Mouse (Mus musculus) ES-E14 (cell line): ENCODE results near the gene Piwil4. TPM values are rescaled to one million over a fixed set of nuclear protein-coding genes. Genes with fewer than 3 reads are reported as not detected.

Experiments used
- DNase-seq: peaks from one replicate; pipeline ENCODE4 v3.0.0-alpha.2; 2013; ENCODE audit warnings: low read depth, low spot score
- H3K27ac ChIP-seq: 2 replicates; pipeline ENCODE4 v1.5.1; 2012; ENCODE audit warnings: low read depth, mild to moderate bottlenecking, low read length, moderate library complexity, mixed read lengths; ENCODE audit not compliant: poor library complexity, insufficient read depth, severe bottlenecking
- H3K36me3 ChIP-seq: 2 replicates; pipeline ENCODE4 v1.6.1; 2012; ENCODE audit warnings: mild to moderate bottlenecking, low read length, moderate library complexity, mixed read lengths; ENCODE audit not compliant: control insufficient read depth, poor library complexity, insufficient read depth, severe bottlenecking
- H3K4me1 ChIP-seq, 2 experiments: fragments of 150-350 bp in 1 of 2; sonication (generic) in 1 of 2; 2 replicates each; pipeline ENCODE4 v1.6.1; 2012; ENCODE audit warnings: low read length in 2 of 2, mild to moderate bottlenecking in 1 of 2, mixed read lengths in 1 of 2; ENCODE audit not compliant: control insufficient read depth in 2 of 2, insufficient read depth in 2 of 2, poor library complexity in 1 of 2
- H3K4me3 ChIP-seq, 2 experiments: fragments of 150-350 bp in 1 of 2; sonication (generic) in 1 of 2; 2 replicates each; pipeline ENCODE4 v1.5.1; 2012; ENCODE audit warnings: low read length in 2 of 2, low read depth in 1 of 2, mild to moderate bottlenecking in 1 of 2, mixed read lengths in 1 of 2; ENCODE audit not compliant: insufficient read depth in 1 of 2, poor library complexity in 1 of 2, severe bottlenecking in 1 of 2
- H3K9ac ChIP-seq: 2 replicates; pipeline ENCODE4 v1.6.1; 2012; ENCODE audit warnings: low read depth, mild to moderate bottlenecking, low read length, mixed read lengths; ENCODE audit not compliant: poor library complexity, insufficient read depth, severe bottlenecking
- H3K9me3 ChIP-seq: fragments of 150-350 bp; sonication (generic); 2 replicates; pipeline ENCODE4 v1.6.1; 2012; ENCODE audit warnings: low read depth, mild to moderate bottlenecking, low read length; ENCODE audit not compliant: control insufficient read depth, insufficient read depth
- CHD2 ChIP-seq: IDR thresholded peaks from 2 replicates; pipeline ENCODE4 v1.6.1; 2014; ENCODE audit warnings: mild to moderate bottlenecking, low read depth, low read length, inconsistent platforms
- HCFC1 ChIP-seq: IDR thresholded peaks from 2 replicates; pipeline ENCODE4 v1.6.1; 2012; ENCODE audit warnings: low read length, inconsistent platforms, borderline replicate concordance; ENCODE audit not compliant: insufficient read depth
- MAFK ChIP-seq: IDR thresholded peaks from 2 replicates; pipeline ENCODE4 v1.6.1; 2014; ENCODE audit warnings: mild to moderate bottlenecking, low read depth, low read length, inconsistent platforms; ENCODE audit not compliant: insufficient read depth
- ZC3H11A ChIP-seq: IDR thresholded peaks from 2 replicates; pipeline ENCODE4 v1.6.1; 2012; ENCODE audit warnings: low read depth, mild to moderate bottlenecking, inconsistent platforms, low read length, borderline replicate concordance
- ZNF384 ChIP-seq: IDR thresholded peaks from 2 replicates; pipeline ENCODE4 v1.6.1; 2012; ENCODE audit warnings: low read depth, low read length, inconsistent platforms
- in situ Hi-C, 2 experiments: fragments of 600-800 bp; cut with MboI; formaldehyde crosslinking; loops; one replicate each; pipeline ENCODE4 v1.15.1; 2025; ENCODE audit warnings: low sequenced_read_pairs in 2 of 2, inconsistent platforms in 1 of 2; ENCODE audit not compliant: unreplicated experiment in 2 of 2
- total RNA-seq: library from RNA; depleted of rRNA; stranded (reverse); fragments of 300-350 nt; gene quantifications from 2 replicates; pipeline ENCODE4 v1.2.3, GENCODE M21; 2012

Gene Piwil4
- total RNA-seq, 1 experiment = 2.7 TPM

DNA sequence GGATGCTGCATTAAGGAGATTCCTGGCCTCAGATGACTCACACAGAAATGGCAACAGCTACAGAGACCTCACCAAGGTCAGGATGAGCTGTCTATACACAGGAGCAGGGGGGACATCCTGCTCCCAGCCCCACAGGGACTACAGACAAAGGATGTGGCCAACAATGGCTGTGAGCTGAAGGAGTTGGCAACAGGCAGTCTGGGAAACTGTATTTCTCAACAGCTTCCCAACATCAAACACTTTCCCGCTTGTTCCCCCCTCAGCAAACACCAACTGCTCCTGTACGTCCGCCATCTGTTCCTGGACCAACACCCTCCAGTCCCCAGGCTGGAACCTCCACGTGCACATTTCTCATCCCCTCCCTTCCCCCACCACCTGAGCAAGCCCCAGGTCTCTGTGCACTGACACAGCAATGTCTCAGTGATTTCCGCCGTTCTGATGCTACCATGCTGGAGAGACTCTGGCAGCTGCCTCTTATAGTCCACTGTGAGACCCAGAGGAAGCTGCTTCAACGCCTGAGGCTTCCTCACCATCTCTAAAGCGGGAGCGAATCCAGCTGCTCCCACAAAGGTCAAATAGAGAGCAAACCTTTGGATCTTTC, 9.5 kb downstream of the Piwil4 start:
- H3K36me3 ChIP-seq = no peaks in the 10 kb centered on the region
- H3K9ac ChIP-seq = no peak overlapping the region
- peaks cover 3 to 6% of the 10 kb centered on the region in 2 experiments; a peak in 2 of 4 replicates for H3K4me1 ChIP-seq
- H3K27ac ChIP-seq = no peak overlapping the region
- 0 out of 4 replicates have a peak overlapping the region, but pooled peaks of 1 of the 2 experiments have one; percentile 9 for H3K4me3 ChIP-seq
- DNase-seq = no peak
- in situ Hi-C loops = no loop called here
- H3K9me3 ChIP-seq = no peaks in the 10 kb centered on the region
- TF ChIP-seq ZNF384 (no peak), CHD2 (no peak; the same call in 1 of the 2 replicates), ZC3H11A (no peak), HCFC1 (no peak), MAFK (no peak)

DNA sequence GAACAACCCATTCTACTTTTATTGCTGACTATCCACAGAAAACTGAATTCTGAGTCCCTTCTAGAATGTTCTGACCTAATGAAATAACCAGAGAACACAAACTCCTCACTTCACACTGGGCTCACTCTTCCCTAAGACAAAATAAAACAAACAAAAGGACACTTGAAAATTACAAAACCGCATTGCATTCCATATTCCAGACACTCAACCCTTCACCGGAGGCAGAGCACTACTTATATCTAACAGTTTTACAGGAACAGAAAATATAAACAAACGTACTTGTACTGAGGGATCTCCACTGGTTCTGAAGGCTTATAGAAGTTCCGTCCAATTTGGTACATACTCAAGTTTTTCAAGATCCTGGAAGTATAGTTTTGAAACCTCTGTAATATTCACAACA, 12.2 kb downstream of the Piwil4 start:
- peaks cover 3 to 6% of the 10 kb centered on the region in 2 experiments; a peak in 2 of 4 replicates for H3K4me1 ChIP-seq
- H3K27ac ChIP-seq = no peak overlapping the region
- H3K9ac ChIP-seq = no peak overlapping the region
- in situ Hi-C loops = no loop called here
- DNase-seq = no peak
- no peak overlapping the region for H3K4me3 ChIP-seq
- H3K9me3 ChIP-seq = no peaks in the 10 kb centered on the region
- no peaks in the 10 kb centered on the region for H3K36me3 ChIP-seq
- TF ChIP-seq CHD2 = no peak
- TF ChIP-seq ZC3H11A = no peak
- TF ChIP-seq ZNF384 = no peak
- TF ChIP-seq HCFC1 = no peak
- no peak for TF ChIP-seq MAFK

DNA sequence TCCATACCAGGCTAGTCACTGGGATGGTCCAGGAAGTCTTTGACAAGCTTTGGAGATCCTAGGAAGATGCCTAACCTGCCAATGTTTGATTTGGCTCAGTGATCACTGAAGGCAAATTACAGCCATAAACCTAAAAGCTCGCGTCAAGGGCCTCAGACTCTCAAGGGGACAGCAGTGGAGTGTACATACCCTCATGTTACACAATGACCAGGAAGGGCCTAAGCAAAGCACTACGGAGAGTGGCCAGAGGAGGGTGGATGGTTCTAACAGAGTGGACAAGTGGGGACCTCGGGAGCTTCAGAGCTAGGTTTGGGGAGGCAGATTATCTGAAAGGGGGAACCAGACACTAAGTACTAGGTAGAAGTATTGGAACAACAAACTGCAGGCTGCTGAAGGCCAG, 13.9 kb downstream of the Piwil4 start:
- Histone ChIP-seq H3K9me3 (no peaks in the 10 kb centered on the region), H3K36me3 (no peaks in the 10 kb centered on the region), H3K27ac (no peak overlapping the region), H3K9ac (no peak overlapping the region), H3K4me1 (peaks cover 3 to 6% of the 10 kb centered on the region in 2 experiments; a peak in 2 of 4 replicates), H3K4me3 (no peak overlapping the region)
- no peak for DNase-seq
- in situ Hi-C loops = no loop called here
- TF ChIP-seq CHD2 = no peak
- no peak for TF ChIP-seq ZNF384
- no peak for TF ChIP-seq HCFC1

DNA sequence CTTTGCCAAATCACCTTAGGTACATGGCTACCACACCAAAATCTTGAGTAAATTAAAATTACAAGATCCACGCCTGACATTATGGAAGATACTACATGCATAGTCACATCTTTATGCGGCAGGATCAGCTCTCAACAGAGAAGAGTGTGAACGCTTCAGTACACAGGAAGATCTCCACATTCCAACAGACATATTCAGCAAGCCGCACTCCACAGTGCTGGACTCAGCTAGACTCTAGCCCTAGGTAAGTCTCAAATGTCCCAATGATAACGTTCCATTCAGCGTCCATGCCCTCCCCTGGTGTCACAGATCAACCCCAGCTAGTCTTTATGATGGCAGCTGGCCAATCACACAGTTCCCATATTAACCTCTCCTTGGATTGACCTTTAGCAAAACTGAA, 14.5 kb downstream of the Piwil4 start:
- no peak for DNase-seq
- Histone ChIP-seq H3K4me1 (peaks cover 3% of the 10 kb centered on the region in 2 experiments; a peak in 2 of 4 replicates), H3K9me3 (no peaks in the 10 kb centered on the region), H3K9ac (no peak overlapping the region), H3K36me3 (no peaks in the 10 kb centered on the region), H3K27ac (no peak overlapping the region), H3K4me3 (no peak overlapping the region)
- in situ Hi-C loops = no loop called here
- TF ChIP-seq HCFC1 = no peak
- TF ChIP-seq ZNF384 = no peak
- TF ChIP-seq CHD2 = no peak
- no peak for TF ChIP-seq ZC3H11A
- no peak for TF ChIP-seq MAFK

DNA sequence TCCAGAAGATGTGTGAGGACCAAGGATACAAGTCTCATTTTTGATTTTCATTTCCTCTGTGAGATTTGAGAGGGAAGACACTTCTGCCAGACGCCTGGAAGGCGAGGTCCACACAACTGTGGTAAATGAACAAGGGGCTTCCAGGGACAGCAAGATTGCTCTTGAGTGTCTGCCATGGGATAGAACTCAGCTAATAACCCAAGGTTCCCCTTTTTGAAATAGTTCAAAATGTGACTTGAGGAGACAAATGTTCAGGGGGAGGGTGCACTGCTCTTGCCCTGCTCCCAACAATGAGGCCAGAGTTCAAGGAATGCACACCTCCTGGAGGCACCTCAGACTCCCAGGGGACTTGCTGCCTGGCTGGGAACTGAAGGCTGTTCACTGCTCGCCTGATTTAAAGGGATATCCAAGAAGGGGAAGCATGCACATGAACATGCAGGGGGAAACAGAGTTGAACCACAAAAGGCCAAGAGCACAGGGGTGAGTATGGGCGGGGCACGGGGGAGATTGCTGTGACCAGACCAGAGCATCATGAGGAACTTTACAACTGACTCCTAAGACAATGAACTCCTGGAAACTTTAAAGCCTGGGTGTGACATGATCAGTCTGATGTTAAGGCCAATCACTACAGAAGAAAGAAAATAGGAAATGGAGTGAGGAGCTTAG, 15.6 kb downstream of the Piwil4 start:
- Histone ChIP-seq H3K4me3 (no peak overlapping the region), H3K4me1 (no peaks in the 10 kb centered on the region), H3K9ac (no peak overlapping the region), H3K36me3 (no peaks in the 10 kb centered on the region), H3K27ac (no peak overlapping the region), H3K9me3 (no peaks in the 10 kb centered on the region)
- in situ Hi-C loops = no loop called here
- no peak for DNase-seq
- TF ChIP-seq MAFK = no peak
- no peak for TF ChIP-seq HCFC1
- no peak for TF ChIP-seq ZC3H11A
- no peak for TF ChIP-seq ZNF384
- no peak for TF ChIP-seq CHD2
